Mouse (Mus musculus) heart, postnatal 25 days (tissue): ENCODE data around the gene Tmem80. TPM values are rescaled to one million over a fixed set of nuclear protein-coding genes. Genes with fewer than 3 reads are reported as not detected.

Experiments
- DNase-seq: peaks from one replicate; pipeline ENCODE4 v3.0.0; 2022; ENCODE audit warnings: low spot score
- intact Hi-C: fragments of 180-260 bp; cut with DNase I; formaldehyde crosslinking; loops from one replicate; pipeline ENCODE4 v1.15.1; 2025
- total RNA-seq, 2 experiments: library from RNA; stranded (reverse); gene quantifications; 2 replicates each; pipeline ENCODE4 v1.2.3; 2021

Tmem80 gene
- total RNA-seq, 2 experiments from 2014 or later: 13.5 to 13.9 TPM

GRCm38 (mm10) chr7:141317619-141318132 is 9.9 kb upstream of the Tmem80 start:
- intact Hi-C loops: no loop called here
- DNase-seq: no peak

GRCm38 (mm10) chr7:141319446-141319845 is 8.1 kb upstream of the Tmem80 start:
- intact Hi-C loops: no loop called here
- no peak for DNase-seq

GRCm38 (mm10) chr7:141324686-141325085 is 2.9 kb upstream of the Tmem80 start:
- intact Hi-C loops: loop anchor here (5.0 kb wide), 1 partner anchor 57 kb away; the partner anchor contains the start of gene Irf7

GRCm38 (mm10) chr7:141326546-141327446 is 743 bp upstream of the Tmem80 start:
- intact Hi-C loops: loop anchor here (5.0 kb wide), 1 partner anchor 59 kb away; the partner anchor contains the start of gene Irf7
- no peak for DNase-seq

More at GRCm38 (mm10) chr7:141324686-141325085, 2.9 kb upstream of the Tmem80 start:
- no peak for DNase-seq

- no peak for DNase-seq
- intact Hi-C loops: loop anchor here (5.0 kb wide), 1 partner anchor 61 kb away; the partner anchor contains the start of gene Irf7
Measured at GRCm38 (mm10) chr7:141328373-141328990, 943 bp downstream of the Tmem80 start.

- intact Hi-C loops: no loop called here
Measured at GRCm38 (mm10) chr7:141330706-141331105, 3.2 kb downstream of the Tmem80 start.

GRCm38 (mm10) chr7:141331990-141332389 is 4.5 kb downstream of the Tmem80 start:
- DNase-seq: no peak
- intact Hi-C loops: no loop called here

More at GRCm38 (mm10) chr7:141330706-141331105, 3.2 kb downstream of the Tmem80 start:
- no peak for DNase-seq

- intact Hi-C loops: no loop called here
- DNase-seq: no peak
Measured at GRCm38 (mm10) chr7:141335044-141335579, 7.6 kb downstream of the Tmem80 start.

- no peak for DNase-seq
- intact Hi-C loops: no loop called here
Measured at GRCm38 (mm10) chr7:141335682-141336081, 8.1 kb downstream of the Tmem80 start.

GRCm38 (mm10) chr7:141336296-141336695 is 8.8 kb downstream of the Tmem80 start:
- intact Hi-C loops: no loop called here
- DNase-seq: no peak

- DNase-seq: no peak
- intact Hi-C loops: no loop called here
Measured at GRCm38 (mm10) chr7:141337716-141338416, 10.3 kb downstream of the Tmem80 start.

- DNase-seq: no peak
- intact Hi-C loops: no loop called here
Measured at GRCm38 (mm10) chr7:141338576-141339131, 11.1 kb downstream of the Tmem80 start, which contains the start of gene Eps8l2. Eps8l2 (plus strand) TSS chr7:141338880.

GRCm38 (mm10) chr7:141339215-141339920 is 11.8 kb downstream of the Tmem80 start:
- DNase-seq: no peak

GRCm38 (mm10) chr7:141340023-141340422 is 12.5 kb downstream of the Tmem80 start:
- intact Hi-C loops: no loop called here
- no peak for DNase-seq

More at GRCm38 (mm10) chr7:141339215-141339920, 11.8 kb downstream of the Tmem80 start:
- intact Hi-C loops: no loop called here

- DNase-seq: no peak
- intact Hi-C loops: no loop called here
Measured at GRCm38 (mm10) chr7:141340476-141340875, 12.9 kb downstream of the Tmem80 start.

GRCm38 (mm10) chr7:141341689-141342226 is 14.2 kb downstream of the Tmem80 start:
- DNase-seq: no peak
- intact Hi-C loops: no loop called here

- intact Hi-C loops: no loop called here
- DNase-seq: no peak
Measured at GRCm38 (mm10) chr7:141343230-141343629, 15.7 kb downstream of the Tmem80 start.

- no peak for DNase-seq
Measured at GRCm38 (mm10) chr7:141343696-141344095, 16.2 kb downstream of the Tmem80 start.

More at GRCm38 (mm10) chr7:141343696-141344095, 16.2 kb downstream of the Tmem80 start:
- intact Hi-C loops: no loop called here
